Mouse (Mus musculus) ES-Bruce4 (cell line): Measurements from ENCODE around the gene Atp11a. TPM values are rescaled to one million over a fixed set of nuclear protein-coding genes. Genes with fewer than 3 reads are reported as not detected.

Experiments used
- H3K27ac ChIP-seq: 2 replicates; pipeline ENCODE4 v1.5.1; 2012; ENCODE audit warnings: low read length, inconsistent platforms; ENCODE audit not compliant: insufficient read depth
- H3K27me3 ChIP-seq: 2 replicates; pipeline ENCODE4 v1.6.1; 2012; ENCODE audit warnings: mild to moderate bottlenecking, low read length, inconsistent platforms; ENCODE audit not compliant: control insufficient read depth, poor library complexity, insufficient read depth, severe bottlenecking
- H3K36me3 ChIP-seq: 2 replicates; pipeline ENCODE4 v1.6.1; 2012; ENCODE audit warnings: inconsistent platforms, mild to moderate bottlenecking, low read length, moderate library complexity; ENCODE audit not compliant: control insufficient read depth, poor library complexity, insufficient read depth, severe bottlenecking
- H3K4me1 ChIP-seq: one replicate; pipeline ENCODE4 v1.8.1; 2011; ENCODE audit warnings: low read length; ENCODE audit not compliant: control insufficient read depth, insufficient read depth
- H3K4me3 ChIP-seq: 2 replicates; pipeline ENCODE4 v1.5.1; 2011; ENCODE audit warnings: low read depth, mild to moderate bottlenecking, low read length
- H3K9ac ChIP-seq: 2 replicates; pipeline ENCODE4 v1.6.1; 2012; ENCODE audit warnings: low read depth, mild to moderate bottlenecking, inconsistent platforms; ENCODE audit not compliant: poor library complexity, severe bottlenecking
- H3K9me3 ChIP-seq: replicated peaks from 2 replicates; pipeline ENCODE4 v1.6.1; 2012; ENCODE audit warnings: mild to moderate bottlenecking, low read length, inconsistent platforms; ENCODE audit not compliant: control insufficient read depth, poor library complexity, insufficient read depth, severe bottlenecking
- CTCF ChIP-seq: IDR thresholded peaks from one replicate; pipeline ENCODE4 v1.8.1; 2011; ENCODE audit warnings: low read depth, low read length
- EP300 ChIP-seq: IDR thresholded peaks from 2 replicates; pipeline ENCODE4 v1.6.1; 2011; ENCODE audit warnings: low read depth, low read length; ENCODE audit not compliant: insufficient read depth
- POLR2A ChIP-seq: IDR thresholded peaks from one replicate; pipeline ENCODE4 v1.8.1; 2011; ENCODE audit warnings: low read length; ENCODE audit not compliant: insufficient read depth
- polyA plus RNA-seq: library from polyadenylated mRNA; stranded (reverse); fragments of >200 nt; gene quantifications from 2 replicates; pipeline ENCODE4 v1.2.4, GENCODE M21; 2011; ENCODE audit warnings: low read depth; ENCODE audit not compliant: missing spikeins, insufficient read depth, insufficient read length

Atp11a gene
- polyA plus RNA-seq, 1 experiment: 58.5 TPM

GRCm38 (mm10) chr8:12763565-12764108 is 6.8 kb downstream of the Atp11a start:
- H3K36me3 ChIP-seq: no peaks in the 10 kb centered on the region
- H3K9me3 ChIP-seq: no peaks in the 10 kb centered on the region
- no peak overlapping the region for H3K4me3 ChIP-seq
- no peaks in the 10 kb centered on the region for H3K27me3 ChIP-seq
- H3K27ac ChIP-seq: no peak overlapping the region
- no peak overlapping the region for H3K9ac ChIP-seq
- TF ChIP-seq CTCF: no peak
- no peak for TF ChIP-seq EP300
- no peak for TF ChIP-seq POLR2A
- peaks cover 2% of the 10 kb centered on the region for H3K4me1 ChIP-seq

GRCm38 (mm10) chr8:12764971-12765370 is 8.2 kb downstream of the Atp11a start:
- Histone ChIP-seq H3K36me3 (no peaks in the 10 kb centered on the region), H3K27ac (no peak overlapping the region), H3K4me3 (no peak overlapping the region), H3K4me1 (peaks cover 2% of the 10 kb centered on the region), H3K9me3 (no peaks in the 10 kb centered on the region), H3K27me3 (no peaks in the 10 kb centered on the region), H3K9ac (no peak overlapping the region)
- no peak for TF ChIP-seq EP300
- TF ChIP-seq CTCF: no peak
- no peak for TF ChIP-seq POLR2A

GRCm38 (mm10) chr8:12767176-12767575 is 10.4 kb downstream of the Atp11a start:
- Histone ChIP-seq H3K9ac (no peak overlapping the region), H3K27ac (no peak overlapping the region), H3K27me3 (no peaks in the 10 kb centered on the region), H3K4me1 (no peaks in the 10 kb centered on the region), H3K4me3 (no peak overlapping the region), H3K9me3 (no peaks in the 10 kb centered on the region), H3K36me3 (no peaks in the 10 kb centered on the region)
- TF ChIP-seq CTCF: no peak
- TF ChIP-seq POLR2A: no peak
- no peak for TF ChIP-seq EP300

GRCm38 (mm10) chr8:12768747-12769146 is 11.9 kb downstream of the Atp11a start:
- Histone ChIP-seq H3K27ac (no peak overlapping the region), H3K4me1 (no peaks in the 10 kb centered on the region), H3K4me3 (no peak overlapping the region), H3K9me3 (no peaks in the 10 kb centered on the region), H3K27me3 (no peaks in the 10 kb centered on the region), H3K36me3 (no peaks in the 10 kb centered on the region), H3K9ac (no peak overlapping the region)
- no peak for TF ChIP-seq POLR2A
- TF ChIP-seq EP300: no peak
- no peak for TF ChIP-seq CTCF

GRCm38 (mm10) chr8:12769296-12769695 is 12.5 kb downstream of the Atp11a start:
- no peak overlapping the region for H3K27ac ChIP-seq
- H3K4me1 ChIP-seq: no peaks in the 10 kb centered on the region
- no peaks in the 10 kb centered on the region for H3K27me3 ChIP-seq
- H3K4me3 ChIP-seq: no peak overlapping the region
- no peak for TF ChIP-seq EP300
- TF ChIP-seq CTCF: no peak
- TF ChIP-seq POLR2A: no peak
- H3K9ac ChIP-seq: no peak overlapping the region
- H3K9me3 ChIP-seq: no peaks in the 10 kb centered on the region
- H3K36me3 ChIP-seq: no peaks in the 10 kb centered on the region

GRCm38 (mm10) chr8:12772319-12772718 is 15.5 kb downstream of the Atp11a start:
- Histone ChIP-seq H3K27me3 (no peaks in the 10 kb centered on the region), H3K9ac (no peak overlapping the region), H3K36me3 (no peaks in the 10 kb centered on the region), H3K27ac (no peak overlapping the region), H3K9me3 (no peaks in the 10 kb centered on the region), H3K4me1 (no peaks in the 10 kb centered on the region), H3K4me3 (no peak overlapping the region)
- TF ChIP-seq EP300: no peak
- no peak for TF ChIP-seq POLR2A
- TF ChIP-seq CTCF: no peak
